In the genomic region with DNA sequence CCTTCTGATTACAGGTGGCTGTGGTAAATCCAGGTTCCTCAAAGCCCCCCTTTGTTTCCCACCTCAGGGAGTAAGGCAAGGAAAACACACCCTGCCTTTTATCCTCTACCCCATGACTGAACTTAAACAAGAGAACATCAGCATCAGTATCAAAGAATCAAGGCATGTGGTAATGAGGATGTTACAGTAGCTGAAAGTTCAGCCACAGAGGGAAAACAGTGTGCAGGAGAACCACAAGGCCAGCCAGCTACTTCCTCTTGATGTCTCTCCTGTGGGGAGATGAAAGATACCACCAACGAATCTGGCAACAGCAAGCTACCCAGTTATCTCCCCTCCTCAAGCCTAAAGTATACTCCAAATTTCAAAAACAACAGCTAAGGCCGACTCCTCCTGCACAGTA, we compare ENCODE assay signal across 1 mouse cellular context.
TF ChIP-seq lines count a peak whose summit lies in the region.

No protein-coding gene starts in this region.

TF ChIP-seq in MEL, 35 proteins besides CTCF, POLR2A, EP300 and RAD21 (continued from another document):
- no peak for TF ChIP-seq UBTF (IDR thresholded peaks at IDR 0.05; ENCODE audit: borderline replicate concordance, insufficient read depth, low read depth, low read length)
- 0 out of 2 replicates have a peak, but pooled peaks have one; percentile 39 for TF ChIP-seq HCFC1 (IDR thresholded peaks at IDR 0.05; ENCODE audit: low read depth, low read length)
- TF ChIP-seq MYB (IDR thresholded peaks at IDR 0.05; ENCODE audit: low read depth, low read length) = peak; percentile 96
- TF ChIP-seq GATA1 (IDR thresholded peaks at IDR 0.05; ENCODE audit: low read depth, low read length) = peak; percentile 93
- peak; percentile 49 for TF ChIP-seq USF1 (IDR thresholded peaks at IDR 0.05; ENCODE audit: low read depth, low read length)
- TF ChIP-seq NELFE (IDR thresholded peaks at IDR 0.05; ENCODE audit: low read depth, low read length) = no peak
- peak; percentile 69 for TF ChIP-seq TBP (IDR thresholded peaks at IDR 0.05; ENCODE audit: low read depth, low read length)
- TF ChIP-seq TAL1 (IDR thresholded peaks at IDR 0.05; ENCODE audit: low read length) = peak; percentile 73
- no peak for TF ChIP-seq USF2 (IDR thresholded peaks at IDR 0.05; ENCODE audit: borderline replicate concordance in 1 of 2, insufficient read depth in 1 of 2, low read depth in 1 of 2, low read length in 2 of 2)
- peak; percentile 40; the same call in 1 of the 2 replicates for TF ChIP-seq BHLHE40 (IDR thresholded peaks at IDR 0.05; ENCODE audit: borderline replicate concordance, low read depth, low read length)
- TF ChIP-seq POLR2AphosphoS2 (IDR thresholded peaks at IDR 0.05; ENCODE audit: low read length) = no peak
- no peak for TF ChIP-seq KAT2A (conservative IDR thresholded peaks at IDR 0.05; ENCODE audit: low read depth, low read length)
- no peak for TF ChIP-seq POLR2AphosphoS5 (IDR thresholded peaks at IDR 0.05; ENCODE audit: borderline replicate concordance, low read depth, low read length)
- no peak for TF ChIP-seq ZMIZ1 (IDR thresholded peaks at IDR 0.05; ENCODE audit: low read depth, low read length)
- peak; percentile 84 for TF ChIP-seq TCF12 (IDR thresholded peaks at IDR 0.05; ENCODE audit: low read depth, low read length)
- peak; percentile 70 for TF ChIP-seq MXI1 (IDR thresholded peaks at IDR 0.05; ENCODE audit: low read depth, low read length)
- TF ChIP-seq ELF1 (IDR thresholded peaks at IDR 0.05; ENCODE audit: low read depth, low read length) = no peak
- TF ChIP-seq SMC3 (IDR thresholded peaks at IDR 0.05; ENCODE audit: low read depth, low read length) = no peak
- TF ChIP-seq MAFK (IDR thresholded peaks at IDR 0.05; ENCODE audit: borderline replicate concordance, low read depth, low read length) = 0 out of 2 replicates have a peak, but pooled peaks have one; percentile 11
